Mouse (Mus musculus): Measurements from ENCODE around the gene Prelid3b.

DNA sequence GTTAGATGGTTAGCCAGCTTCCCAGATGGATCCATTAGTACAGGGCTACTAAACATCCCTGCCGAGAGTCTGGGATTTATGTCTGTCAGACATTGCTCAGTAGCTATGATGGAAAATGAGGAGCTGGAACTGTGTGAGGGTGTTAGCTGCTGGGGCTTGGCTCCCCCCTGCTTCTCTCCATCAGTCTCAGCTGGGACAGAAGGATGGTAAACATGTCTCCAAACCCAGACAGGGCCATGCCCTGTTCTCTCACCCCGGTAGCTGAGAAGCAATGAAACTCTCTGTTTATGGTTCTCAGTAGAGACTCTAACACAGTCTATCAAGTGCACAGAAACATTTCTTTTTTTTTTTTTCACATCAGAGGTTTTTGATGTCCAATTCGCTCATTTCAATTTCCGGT lies 35.1 kb upstream of the Prelid3b start:
- TF ChIP-seq POLR2A (IDR thresholded peaks at IDR 0.05; ENCODE audit: borderline replicate concordance, insufficient read depth, low read length) = no peak
- TF ChIP-seq CTCF (IDR thresholded peaks at IDR 0.05; ENCODE audit: borderline replicate concordance, insufficient read depth, low read depth, low read length) = no peak
